21 mouse cellular contexts compared by ENCODE assay signal in the genomic region with DNA sequence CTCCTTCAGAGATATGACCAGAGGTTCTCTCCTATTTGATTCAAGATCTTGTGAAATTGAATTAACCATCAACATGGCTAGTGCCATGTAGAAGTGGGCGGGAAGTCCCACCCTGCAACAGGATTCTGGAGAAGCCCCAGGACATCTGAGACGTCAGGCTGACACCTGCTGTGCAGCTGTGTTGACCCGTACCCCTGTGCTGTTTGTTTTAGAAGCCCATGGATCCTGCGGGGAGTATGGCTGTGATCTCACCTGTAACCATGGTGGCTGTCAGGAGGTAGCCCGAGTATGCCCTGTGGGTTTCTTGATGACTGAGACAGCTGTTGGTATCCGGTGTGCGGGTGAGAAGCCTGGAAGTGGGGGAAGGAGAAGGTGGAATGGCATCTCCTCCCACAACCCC. TPM values are rescaled to one million over a fixed set of nuclear protein-coding genes. Genes with fewer than 3 reads are reported as not detected.
DNase-seq lines count a peak whose midpoint lies in the region; ATAC-seq and TF ChIP-seq lines count a peak whose summit lies in the region.
"Had no signal": no experiment of that assay in that cellular context is flagged by ENCODE, and none has a peak within 500 bp of the region (broad histone marks: within the 10 kb centered on the region; RNA-seq: fewer than 3 reads in every experiment).

No protein-coding gene starts in this region.

- H3K27me3 ChIP-seq in liver, embryonic 13.5 days = no peaks in the 10 kb centered on the region; the same call in 1 of the 2 replicates
- H3K27me3 ChIP-seq in liver, embryonic 12.5 days (replicated peaks) = peaks cover 8% of the 10 kb centered on the region; the same call in 1 of the 2 replicates
- no peaks in the 10 kb centered on the region for H3K27me3 ChIP-seq in myocyte (ENCODE audit: control insufficient read depth, insufficient read depth, insufficient read length)
- H3K27me3 ChIP-seq in small intestine, adult 2 months (ENCODE audit: control insufficient read depth, insufficient read depth, low read length) = no peaks in the 10 kb centered on the region
- H3K27me3 ChIP-seq: embryonic facial prominence, embryonic 13.5 days; forebrain, embryonic 15.5 days had no signal

- no peak for ATAC-seq in liver, embryonic 13.5 days (ENCODE audit: low read depth)
- ATAC-seq in liver, embryonic 12.5 days = no peak
- ATAC-seq: forebrain, embryonic 13.5 days; forebrain, embryonic 15.5 days; forebrain, postnatal 0 days had no signal

- H3K79me2 ChIP-seq in myocyte (ENCODE audit: control insufficient read depth, insufficient read depth) = no peaks in the 10 kb centered on the region

- H3K36me3 ChIP-seq in liver, embryonic 13.5 days = no peaks in the 10 kb centered on the region
- H3K36me3 ChIP-seq in liver, embryonic 12.5 days = 0 out of 2 replicates have a peak, but pooled peaks cover 3% of the 10 kb centered on the region
- H3K36me3 ChIP-seq in myocyte (ENCODE audit: control insufficient read depth, insufficient read depth) = peaks cover 3% of the 10 kb centered on the region
- H3K36me3 ChIP-seq in small intestine, adult 2 months (ENCODE audit: control insufficient read depth, insufficient read depth, low read length) = no peaks in the 10 kb centered on the region
- H3K36me3 ChIP-seq: embryonic facial prominence, embryonic 13.5 days; forebrain, embryonic 15.5 days had no signal

- H3K4me1 ChIP-seq in liver, embryonic 13.5 days (replicated peaks) = peaks cover 79% of the 10 kb centered on the region
- peaks cover 73% of the 10 kb centered on the region for H3K4me1 ChIP-seq in liver, embryonic 12.5 days
- H3K4me1 ChIP-seq in small intestine, adult 2 months (ENCODE audit: control insufficient read depth, insufficient read depth, insufficient read length, low read length) = peaks cover 20% of the 10 kb centered on the region

- H3K27ac ChIP-seq in liver, embryonic 13.5 days = no peak overlapping the region
- H3K27ac ChIP-seq in liver, embryonic 12.5 days = no peak overlapping the region
- H3K27ac ChIP-seq in small intestine, adult 2 months (ENCODE audit: insufficient read depth, low read depth, low read length) = peak overlapping the region; percentile 55; the same call in 1 of the 2 replicates
- H3K27ac ChIP-seq: embryonic facial prominence, embryonic 13.5 days; forebrain, embryonic 13.5 days; forebrain, embryonic 15.5 days had no signal

- H3K4me3 ChIP-seq in liver, embryonic 13.5 days (replicated peaks) = no peak overlapping the region
- no peak overlapping the region for H3K4me3 ChIP-seq in liver, embryonic 12.5 days
- no peak overlapping the region for H3K4me3 ChIP-seq in myocyte
- no peak overlapping the region for H3K4me3 ChIP-seq in small intestine, adult 2 months (ENCODE audit: low read depth, low read length)
- H3K4me3 ChIP-seq: embryonic facial prominence, embryonic 13.5 days; forebrain, embryonic 13.5 days; forebrain, embryonic 15.5 days had no signal

- no peak for TF ChIP-seq POLR2A in myocyte (IDR thresholded peaks at IDR 0.05; ENCODE audit: insufficient read length, low read depth)
- no peak for TF ChIP-seq POLR2A in small intestine, adult 2 months (IDR thresholded peaks at IDR 0.05; ENCODE audit: low read depth, low read length)

- 0 out of 2 replicates have a peak overlapping the region, but pooled peaks have one; percentile 14 for H3K9ac ChIP-seq in liver, embryonic 13.5 days
- no peak overlapping the region for H3K9ac ChIP-seq in liver, embryonic 12.5 days
- H3K9ac ChIP-seq: embryonic facial prominence, embryonic 13.5 days; forebrain, embryonic 13.5 days; forebrain, embryonic 15.5 days; forebrain, postnatal 0 days had no signal

- H3K4me2 ChIP-seq in liver, embryonic 13.5 days = no peak overlapping the region
- H3K4me2 ChIP-seq in liver, embryonic 12.5 days = no peak overlapping the region
- no peak overlapping the region for H3K4me2 ChIP-seq in myocyte (ENCODE audit: low read depth)
- H3K4me2 ChIP-seq: embryonic facial prominence, embryonic 13.5 days; forebrain, embryonic 13.5 days; forebrain, embryonic 15.5 days had no signal

- H3K9me3 ChIP-seq in liver, embryonic 13.5 days (replicated peaks) = no peaks in the 10 kb centered on the region
- no peaks in the 10 kb centered on the region for H3K9me3 ChIP-seq in liver, embryonic 12.5 days (replicated peaks)
- H3K9me3 ChIP-seq: embryonic facial prominence, embryonic 13.5 days; forebrain, embryonic 13.5 days; forebrain, embryonic 15.5 days had no signal

- no peak overlapping the region for H3ac ChIP-seq in myocyte (ENCODE audit: control insufficient read depth, insufficient read length)

- DNase-seq in liver, embryonic 13.5 days = no peak
- DNase-seq in layer of hippocampus, adult 9-11 months = no peak
- DNase-seq: adrenal gland, adult 2 months; adrenal gland, postnatal 10 days; adrenal gland, postnatal 25 days; cerebellum, adult 11 months; cerebellum, adult 18-20 months; cerebellum, adult 8-10 months; cerebellum, postnatal 10 days; cerebellum, postnatal 25 days; forebrain, postnatal 0 days had no signal

- 63% methylated on average over 7 of the region's 7 CpGs for WGBS in liver, embryonic 13.5 days (ENCODE audit: insufficient replicate concordance)
- WGBS in liver, embryonic 12.5 days (ENCODE audit: insufficient replicate concordance) = 57% methylated on average over 7 of the region's 7 CpGs
- 31% methylated on average over 7 of the region's 7 CpGs for WGBS in small intestine, adult 2 months

- TF ChIP-seq CTCF in small intestine, adult 2 months (IDR thresholded peaks at IDR 0.05; ENCODE audit: extremely low read depth, insufficient read length, insufficient replicate concordance, low read depth, low read length) = no peak

TF ChIP-seq in myocyte, 11 proteins besides CTCF, POLR2A, EP300 and RAD21:
- TF ChIP-seq REST (IDR thresholded peaks at IDR 0.05; ENCODE audit: insufficient read depth, insufficient read length) (no peak), SRF (IDR thresholded peaks at IDR 0.05; ENCODE audit: control insufficient read depth, insufficient read length, low read depth) (no peak), USF1 (IDR thresholded peaks at IDR 0.05; ENCODE audit: low read depth) (no peak), CEBPB (IDR thresholded peaks at IDR 0.05; ENCODE audit: insufficient read depth, poor library complexity, severe bottlenecking) (no peak), MYOG (IDR thresholded peaks at IDR 0.05; ENCODE audit: control insufficient read depth in 1 of 3, insufficient read depth in 1 of 3, insufficient read length in 2 of 3, low read depth in 2 of 3) (peak in 1 of 3 experiments; percentile 68), MYOD1 (IDR thresholded peaks at IDR 0.05; ENCODE audit: control insufficient read depth in 1 of 3, insufficient read length in 2 of 3, low read depth in 2 of 3) (peak in 2 of 3 experiments; percentile 53 to 76), TCF12 (IDR thresholded peaks at IDR 0.05; ENCODE audit: insufficient read depth, poor library complexity, severe bottlenecking) (peak; percentile 25), TCF3 (IDR thresholded peaks at IDR 0.05; ENCODE audit: insufficient read length, low read depth) (peak; percentile 21)

RNA-seq across cellular contexts. Expression of a gene that starts 3.8 kb away (rescaled TPM):
- polyA plus RNA-seq in liver, embryonic 13.5 days (2015; fragmentation: Nextera tagmentation; extraction: Ambion mirVana) = 5.3 and 5.8 TPM in 2 replicates
- polyA plus RNA-seq in liver, embryonic 12.5 days (2016; fragmentation: Nextera tagmentation; extraction: Ambion mirVana) = 6.2 and 7.6 TPM in 2 replicates
- 0.05 TPM for polyA plus RNA-seq in myocyte (2012; fragmentation: generic; extraction: Trizol)
- 5.5 and 11.3 TPM in 2 replicates for polyA plus RNA-seq in small intestine, adult 2 months (2012; rRNA removed)

RNA-seq across cellular contexts. Expression of a gene that starts 32.4 kb away (rescaled TPM):
- 9.4 and 10.8 TPM in 2 replicates for polyA plus RNA-seq in liver, embryonic 13.5 days (2015; fragmentation: Nextera tagmentation; extraction: Ambion mirVana)
- 10.1 and 10.2 TPM in 2 replicates for polyA plus RNA-seq in liver, embryonic 12.5 days (2016; fragmentation: Nextera tagmentation; extraction: Ambion mirVana)
- polyA plus RNA-seq in myocyte (2012; fragmentation: generic; extraction: Trizol) = 16.7 TPM
- 124 and 224 TPM in 2 replicates for polyA plus RNA-seq in small intestine, adult 2 months (2012; rRNA removed)

RNA-seq across cellular contexts. Expression of a gene that starts 32.7 kb away (rescaled TPM):
- 156 and 177 TPM in 2 replicates for polyA plus RNA-seq in liver, embryonic 13.5 days (2015; fragmentation: Nextera tagmentation; extraction: Ambion mirVana)
- polyA plus RNA-seq in liver, embryonic 12.5 days (2016; fragmentation: Nextera tagmentation; extraction: Ambion mirVana) = 252 and 256 TPM in 2 replicates
- 571 TPM for polyA plus RNA-seq in myocyte (2012; fragmentation: generic; extraction: Trizol)
- 37.7 and 57.2 TPM in 2 replicates for polyA plus RNA-seq in small intestine, adult 2 months (2012; rRNA removed)

RNA-seq across cellular contexts. Expression of a gene that starts 40.0 kb away (rescaled TPM):
- polyA plus RNA-seq in liver, embryonic 13.5 days (2015; fragmentation: Nextera tagmentation; extraction: Ambion mirVana) = not detected in 2 replicates
- 0.08 TPM in 1 of 2 replicates, not detected in the other for polyA plus RNA-seq in liver, embryonic 12.5 days (2016; fragmentation: Nextera tagmentation; extraction: Ambion mirVana)
- 0.04 TPM for polyA plus RNA-seq in myocyte (2012; fragmentation: generic; extraction: Trizol)
- 1.1 TPM in 1 of 2 replicates, not detected in the other for polyA plus RNA-seq in small intestine, adult 2 months (2012; rRNA removed)
- polyA plus RNA-seq: adrenal gland, adult 2 months; C2C12; cortical plate, adult 2 months; embryonic facial prominence, embryonic 11.5 days; embryonic facial prominence, embryonic 13.5 days; forebrain, embryonic 11.5 days; forebrain, embryonic 13.5 days; forebrain, embryonic 15.5 days; forebrain, postnatal 0 days had no signal

RNA-seq across cellular contexts. Expression of a gene that starts 50.7 kb away (rescaled TPM):
- polyA plus RNA-seq in liver, embryonic 13.5 days (2015; fragmentation: Nextera tagmentation; extraction: Ambion mirVana) = 10.4 and 12.1 TPM in 2 replicates
- polyA plus RNA-seq in liver, embryonic 12.5 days (2016; fragmentation: Nextera tagmentation; extraction: Ambion mirVana) = 14.5 and 14.8 TPM in 2 replicates
- 30.2 TPM for polyA plus RNA-seq in myocyte (2012; fragmentation: generic; extraction: Trizol)
- polyA plus RNA-seq in small intestine, adult 2 months (2012; rRNA removed) = 20.2 and 37.6 TPM in 2 replicates
